In the genomic region with DNA sequence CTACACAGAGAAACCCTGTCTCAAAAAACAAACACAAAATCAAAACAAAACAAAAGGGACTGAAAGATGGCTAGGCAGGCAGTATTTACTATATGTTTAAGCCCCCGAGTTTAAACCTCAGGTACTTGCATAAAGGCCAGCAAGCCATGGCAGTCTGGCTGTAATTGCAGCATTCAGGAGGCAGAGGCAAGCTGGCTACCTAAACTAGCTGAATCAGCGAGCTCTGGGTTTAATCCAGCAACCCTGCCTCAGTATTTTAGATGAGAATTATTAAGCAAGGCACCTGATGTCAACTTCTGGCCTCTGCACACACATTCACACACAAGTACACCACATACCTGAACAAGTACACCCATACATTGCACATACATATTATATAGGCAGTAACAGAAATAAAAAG, we compare ENCODE assay signal across 8 mouse cellular contexts. TPM values are rescaled to one million over a fixed set of nuclear protein-coding genes. Genes with fewer than 3 reads are reported as not detected.
DNase-seq lines count a peak whose midpoint lies in the region; ATAC-seq and TF ChIP-seq lines count a peak whose summit lies in the region.
"Had no signal": no experiment of that assay in that cellular context is flagged by ENCODE, and none has a peak within 500 bp of the region (broad histone marks: within the 10 kb centered on the region; RNA-seq: fewer than 3 reads in every experiment).

No protein-coding gene starts in this region.

- no peak overlapping the region for H3K9ac ChIP-seq in intestine, embryonic 15.5 days
- H3K9ac ChIP-seq in intestine, postnatal 0 days (ENCODE audit: low read depth, low read length): no peak overlapping the region
- H3K9ac ChIP-seq in limb, embryonic 13.5 days: no peak overlapping the region
- H3K9ac ChIP-seq: liver, embryonic 13.5 days had no signal

- 59% methylated on average over 2 of the region's 2 CpGs for WGBS in intestine, embryonic 15.5 days
- WGBS in intestine, postnatal 0 days: 54% methylated on average over 2 of the region's 2 CpGs
- WGBS in embryonic facial prominence, embryonic 10.5 days: 73% methylated on average over 2 of the region's 2 CpGs
- 63% methylated on average over 2 of the region's 2 CpGs for whole genome bisulfite sequencing in limb, embryonic 13.5 days

- H3K27me3 ChIP-seq in intestine, embryonic 15.5 days (replicated peaks): no peaks in the 10 kb centered on the region
- no peaks in the 10 kb centered on the region for H3K27me3 ChIP-seq in intestine, postnatal 0 days (replicated peaks; ENCODE audit: control insufficient read depth, insufficient read depth, low read length)
- 0 out of 2 replicates have a peak, but pooled peaks cover 1% of the 10 kb centered on the region for H3K27me3 ChIP-seq in embryonic facial prominence, embryonic 10.5 days (replicated peaks; ENCODE audit: low read depth, poor library complexity, severe bottlenecking)
- H3K27me3 ChIP-seq in limb, embryonic 13.5 days: no peaks in the 10 kb centered on the region

- peaks cover 8% of the 10 kb centered on the region; the same call in 1 of the 2 replicates for H3K36me3 ChIP-seq in intestine, embryonic 15.5 days
- H3K36me3 ChIP-seq in intestine, postnatal 0 days (ENCODE audit: control insufficient read depth, insufficient read depth): peaks cover 30% of the 10 kb centered on the region
- peaks cover 70% of the 10 kb centered on the region for H3K36me3 ChIP-seq in embryonic facial prominence, embryonic 10.5 days (replicated peaks)
- H3K36me3 ChIP-seq in limb, embryonic 13.5 days: peaks cover 43% of the 10 kb centered on the region

- H3K4me2 ChIP-seq in intestine, embryonic 15.5 days (replicated peaks): peak overlapping the region; percentile 23; the same call in 1 of the 2 replicates
- no peak overlapping the region for H3K4me2 ChIP-seq in intestine, postnatal 0 days (replicated peaks; ENCODE audit: low read depth)
- H3K4me2 ChIP-seq in limb, embryonic 13.5 days (replicated peaks): peak overlapping the region; percentile 35
- H3K4me2 ChIP-seq: liver, embryonic 13.5 days had no signal

- no peak for TF ChIP-seq CTCF in intestine, postnatal 0 days (IDR thresholded peaks at IDR 0.05; ENCODE audit: low read depth)

- no peak for ATAC-seq in intestine, embryonic 15.5 days
- no peak for ATAC-seq in intestine, postnatal 0 days
- ATAC-seq in limb, embryonic 13.5 days (ENCODE audit: low FRiP score, low read depth): no peak

- peak; percentile 18 for DNase-seq in 416B (ENCODE audit: low read depth)
- DNase-seq in embryonic facial prominence, embryonic 10.5 days (ENCODE audit: low spot score): no peak
- no peak for DNase-seq in urinary bladder, postnatal 4 days (ENCODE audit: low spot score in 2 of 2)
- DNase-seq in layer of hippocampus, postnatal 25 days (ENCODE audit: extremely low spot score in 1 of 2, low spot score in 1 of 2): no peak
- DNase-seq: liver, embryonic 13.5 days had no signal

- H3K27ac ChIP-seq in intestine, embryonic 15.5 days: no peak overlapping the region
- no peak overlapping the region for H3K27ac ChIP-seq in intestine, postnatal 0 days (ENCODE audit: low read depth, low read length)
- no peak overlapping the region for H3K27ac ChIP-seq in embryonic facial prominence, embryonic 10.5 days (replicated peaks)
- H3K27ac ChIP-seq in limb, embryonic 13.5 days: no peak overlapping the region
- H3K27ac ChIP-seq: liver, embryonic 13.5 days had no signal

- no peak overlapping the region for H3K4me3 ChIP-seq in intestine, embryonic 15.5 days (replicated peaks)
- no peak overlapping the region for H3K4me3 ChIP-seq in intestine, postnatal 0 days (ENCODE audit: low read depth, low read length)
- H3K4me3 ChIP-seq in embryonic facial prominence, embryonic 10.5 days: peak overlapping the region; percentile 31; the same call in 1 of the 2 replicates
- no peak overlapping the region for H3K4me3 ChIP-seq in limb, embryonic 13.5 days

- H3K9me3 ChIP-seq in intestine, embryonic 15.5 days: no peaks in the 10 kb centered on the region
- no peaks in the 10 kb centered on the region for H3K9me3 ChIP-seq in intestine, postnatal 0 days (ENCODE audit: control insufficient read depth)
- no peaks in the 10 kb centered on the region for H3K9me3 ChIP-seq in embryonic facial prominence, embryonic 10.5 days
- H3K9me3 ChIP-seq in limb, embryonic 13.5 days: no peaks in the 10 kb centered on the region
- H3K9me3 ChIP-seq: liver, embryonic 13.5 days had no signal

- peaks cover 16% of the 10 kb centered on the region for H3K4me1 ChIP-seq in intestine, embryonic 15.5 days (replicated peaks)
- H3K4me1 ChIP-seq in intestine, postnatal 0 days (replicated peaks; ENCODE audit: control insufficient read depth, insufficient read depth, low read length): 0 out of 2 replicates have a peak, but pooled peaks cover 4% of the 10 kb centered on the region
- peaks cover 34% of the 10 kb centered on the region for H3K4me1 ChIP-seq in embryonic facial prominence, embryonic 10.5 days
- peaks cover 44% of the 10 kb centered on the region for H3K4me1 ChIP-seq in limb, embryonic 13.5 days

RNA-seq across cellular contexts. Expression of a gene that starts 4.0 kb away (rescaled TPM):
- 33.8 and 36.1 TPM in 2 replicates for polyA plus RNA-seq in intestine, embryonic 15.5 days (2015; fragmentation: Nextera tagmentation; extraction: Ambion mirVana)
- 26.1 and 27.3 TPM in 2 replicates for polyA plus RNA-seq in intestine, postnatal 0 days (2015; fragmentation: Nextera tagmentation; extraction: Ambion mirVana)
- polyA plus RNA-seq in embryonic facial prominence, embryonic 10.5 days (2016; fragmentation: Nextera tagmentation; extraction: Ambion mirVana): 35.3 and 38.1 TPM in 2 replicates
- polyA plus RNA-seq in limb, embryonic 13.5 days (2015; fragmentation: Nextera tagmentation; extraction: Ambion mirVana): 27.0 and 28.3 TPM in 2 replicates
- total RNA-seq in layer of hippocampus, postnatal 25 days (2021): 100 to 1,000 TPM; 629 to 650 TPM
